Mouse (Mus musculus): ENCODE results near the gene Sec14l1. TPM values are rescaled to one million over a fixed set of nuclear protein-coding genes. Genes with fewer than 3 reads are reported as not detected.

The Sec14l1 gene
- polyA plus RNA-seq, 1 experiment from 2014 or later: 50.6 TPM

- Histone ChIP-seq H3K4me3 (no peak overlapping the region), H3K27ac (replicated peaks) (no peak overlapping the region), H3K4me1 (peaks cover 9% of the 10 kb centered on the region), H3K9me3 (no peaks in the 10 kb centered on the region), H3K27me3 (replicated peaks; ENCODE audit: low read depth, poor library complexity, severe bottlenecking) (peaks cover 41% of the 10 kb centered on the region), H3K36me3 (replicated peaks) (no peaks in the 10 kb centered on the region)
- WGBS: 78% methylated on average over 11 of the region's 11 CpGs
- DNase-seq (ENCODE audit: low spot score): no peak
These were observed 79.5 kb downstream of the Sec14l1 start for GRCm38 (mm10) chr11:117194475-117194937.

- Histone ChIP-seq H3K27ac (replicated peaks) (no peak overlapping the region), H3K27me3 (replicated peaks; ENCODE audit: low read depth, poor library complexity, severe bottlenecking) (peaks cover 52% of the 10 kb centered on the region), H3K4me3 (no peak overlapping the region), H3K9me3 (no peaks in the 10 kb centered on the region), H3K4me1 (peaks cover 15% of the 10 kb centered on the region), H3K36me3 (replicated peaks) (no peaks in the 10 kb centered on the region)
- whole genome bisulfite sequencing: 92% methylated on average over 6 of the region's 6 CpGs
- DNase-seq (ENCODE audit: low spot score): no peak
These were observed 80.6 kb downstream of the Sec14l1 start for GRCm38 (mm10) chr11:117195616-117196015.

- no peak for DNase-seq (ENCODE audit: low spot score)
- Histone ChIP-seq H3K36me3 (replicated peaks) (no peaks in the 10 kb centered on the region), H3K9me3 (no peaks in the 10 kb centered on the region), H3K4me1 (peaks cover 16% of the 10 kb centered on the region), H3K27ac (replicated peaks) (no peak overlapping the region), H3K4me3 (no peak overlapping the region), H3K27me3 (replicated peaks; ENCODE audit: low read depth, poor library complexity, severe bottlenecking) (peaks cover 63% of the 10 kb centered on the region)
- WGBS: 89% methylated on average over 7 of the region's 7 CpGs
These were observed 81.7 kb downstream of the Sec14l1 start for GRCm38 (mm10) chr11:117196681-117197080.

GRCm38 (mm10) chr11:117198122-117198521 is 83.2 kb downstream of the Sec14l1 start:
- 92% methylated on average over 5 of the region's 5 CpGs for WGBS
- Histone ChIP-seq H3K9me3 (no peaks in the 10 kb centered on the region), H3K4me3 (no peak overlapping the region), H3K36me3 (replicated peaks) (no peaks in the 10 kb centered on the region), H3K27me3 (replicated peaks; ENCODE audit: low read depth, poor library complexity, severe bottlenecking) (peaks cover 77% of the 10 kb centered on the region), H3K27ac (replicated peaks) (no peak overlapping the region), H3K4me1 (peaks cover 28% of the 10 kb centered on the region)
- no peak for DNase-seq (ENCODE audit: low spot score)

- peak; percentile 54 for DNase-seq (ENCODE audit: low spot score)
- peaks cover 42% of the 10 kb centered on the region for H3K4me1 ChIP-seq
- peak within 1 kb of the TSS; percentile 65 for H3K4me3 ChIP-seq
- peak within 1 kb of the TSS; percentile 60 for H3K27ac ChIP-seq (replicated peaks)
- under 1% methylated on average over 70 of the region's 70 CpGs for WGBS
- no peaks in the 10 kb centered on the region for H3K9me3 ChIP-seq
- H3K27me3 ChIP-seq (replicated peaks; ENCODE audit: low read depth, poor library complexity, severe bottlenecking): peaks cover 84% of the 10 kb centered on the region
- no peaks in the 10 kb centered on the region for H3K36me3 ChIP-seq (replicated peaks)
These were observed 84.6 kb downstream of the Sec14l1 start, which contains the start of gene Sept9 for GRCm38 (mm10) chr11:117199282-117200175. Sept9 (plus strand) TSS chr11:117199661.

GRCm38 (mm10) chr11:117201846-117202245 is 86.9 kb downstream of the Sec14l1 start:
- no peaks in the 10 kb centered on the region for H3K36me3 ChIP-seq (replicated peaks)
- no peak overlapping the region for H3K4me3 ChIP-seq
- peaks cover 68% of the 10 kb centered on the region for H3K27me3 ChIP-seq (replicated peaks; ENCODE audit: low read depth, poor library complexity, severe bottlenecking)
- 86% methylated on average over 12 of the region's 12 CpGs for WGBS
- no peaks in the 10 kb centered on the region for H3K9me3 ChIP-seq
- H3K27ac ChIP-seq (replicated peaks): no peak overlapping the region
- H3K4me1 ChIP-seq: peaks cover 57% of the 10 kb centered on the region
- DNase-seq (ENCODE audit: low spot score): no peak

GRCm38 (mm10) chr11:117204606-117205005 is 89.6 kb downstream of the Sec14l1 start:
- H3K4me1 ChIP-seq: peaks cover 72% of the 10 kb centered on the region
- H3K9me3 ChIP-seq: no peaks in the 10 kb centered on the region
- H3K4me3 ChIP-seq: no peak overlapping the region
- peaks cover 41% of the 10 kb centered on the region for H3K27me3 ChIP-seq (replicated peaks; ENCODE audit: low read depth, poor library complexity, severe bottlenecking)
- H3K36me3 ChIP-seq (replicated peaks): no peaks in the 10 kb centered on the region
- 75% methylated on average over 8 of the region's 8 CpGs for WGBS
- no peak overlapping the region; the same call in 1 of the 2 replicates for H3K27ac ChIP-seq (replicated peaks)
- no peak for DNase-seq (ENCODE audit: low spot score)

- 89% methylated on average over 6 of the region's 6 CpGs for WGBS
- Histone ChIP-seq H3K4me3 (no peak overlapping the region), H3K27me3 (replicated peaks; ENCODE audit: low read depth, poor library complexity, severe bottlenecking) (peaks cover 37% of the 10 kb centered on the region), H3K9me3 (no peaks in the 10 kb centered on the region), H3K27ac (replicated peaks) (no peak overlapping the region), H3K36me3 (replicated peaks) (no peaks in the 10 kb centered on the region), H3K4me1 (peaks cover 68% of the 10 kb centered on the region)
- no peak for DNase-seq (ENCODE audit: low spot score)
These were observed 90.1 kb downstream of the Sec14l1 start for GRCm38 (mm10) chr11:117205042-117205441.

- 86% methylated on average over 9 of the region's 9 CpGs for WGBS
- peaks cover 33% of the 10 kb centered on the region for H3K27me3 ChIP-seq (replicated peaks; ENCODE audit: low read depth, poor library complexity, severe bottlenecking)
- peaks cover 67% of the 10 kb centered on the region for H3K4me1 ChIP-seq
- no peaks in the 10 kb centered on the region for H3K9me3 ChIP-seq
- DNase-seq (ENCODE audit: low spot score): no peak
- no peak overlapping the region for H3K27ac ChIP-seq (replicated peaks)
- H3K36me3 ChIP-seq (replicated peaks): no peaks in the 10 kb centered on the region
- H3K4me3 ChIP-seq: no peak overlapping the region
These were observed 90.5 kb downstream of the Sec14l1 start for GRCm38 (mm10) chr11:117205447-117205846.

- no peak overlapping the region for H3K4me3 ChIP-seq
- no peaks in the 10 kb centered on the region for H3K9me3 ChIP-seq
- H3K27ac ChIP-seq (replicated peaks): no peak overlapping the region
- peaks cover 57% of the 10 kb centered on the region for H3K4me1 ChIP-seq
- H3K36me3 ChIP-seq (replicated peaks): no peaks in the 10 kb centered on the region
- DNase-seq (ENCODE audit: low spot score): no peak
- WGBS: 74% methylated on average over 5 of the region's 5 CpGs
- peaks cover 13% of the 10 kb centered on the region for H3K27me3 ChIP-seq (replicated peaks; ENCODE audit: low read depth, poor library complexity, severe bottlenecking)
These were observed 92.5 kb downstream of the Sec14l1 start for GRCm38 (mm10) chr11:117207436-117207835.

- DNase-seq (ENCODE audit: low spot score): no peak
- 69% methylated on average over 8 of the region's 8 CpGs for WGBS
- no peak overlapping the region; the same call in 1 of the 2 replicates for H3K27ac ChIP-seq (replicated peaks)
- no peaks in the 10 kb centered on the region for H3K36me3 ChIP-seq (replicated peaks)
- H3K9me3 ChIP-seq: no peaks in the 10 kb centered on the region
- peaks cover 50% of the 10 kb centered on the region for H3K4me1 ChIP-seq
- no peak overlapping the region for H3K4me3 ChIP-seq
- H3K27me3 ChIP-seq (replicated peaks; ENCODE audit: low read depth, poor library complexity, severe bottlenecking): peaks cover 6% of the 10 kb centered on the region
These were observed 93.2 kb downstream of the Sec14l1 start for GRCm38 (mm10) chr11:117208151-117208673.

Measured in embryonic facial prominence, embryonic 10.5 days (tissue).